Mouse (Mus musculus) heart, postnatal 0 days (tissue): ENCODE measurements around the gene Utf1. TPM values are rescaled to one million over a fixed set of nuclear protein-coding genes. Genes with fewer than 3 reads are reported as not detected.
A peak's percentile ranks its signal among the peaks of the same experiment; 100 is the strongest.

Experiments
- ATAC-seq: fragments of 200-750 bp; cut with Nextera tagmentation; 2 replicates; pipeline ENCODE4 v1.8.0; 2017; ENCODE audit warnings: low read depth, moderate number of reproducible peaks, moderate library complexity; ENCODE audit not compliant: insufficient read depth
- DNase-seq: peaks from one replicate; pipeline ENCODE4 v3.0.0-alpha.2; 2016; ENCODE audit warnings: low spot score
- H3K27ac ChIP-seq: fragments of 300-500 bp; sonication (generic); 2 replicates; pipeline ENCODE4 v1.5.1; 2014; ENCODE audit warnings: low read depth, mild to moderate bottlenecking
- H3K27me3 ChIP-seq: fragments of 300-500 bp; sonication (generic); 2 replicates; pipeline ENCODE4 v1.6.1; 2014; ENCODE audit warnings: low read length, mixed read lengths; ENCODE audit not compliant: control insufficient read depth, insufficient read depth
- H3K36me3 ChIP-seq: fragments of 300-500 bp; sonication (generic); replicated peaks from 2 replicates; pipeline ENCODE4 v1.6.1; 2014; ENCODE audit warnings: low read length, mixed read lengths; ENCODE audit not compliant: control insufficient read depth, insufficient read depth
- H3K4me1 ChIP-seq: fragments of 300-500 bp; sonication (generic); 2 replicates; pipeline ENCODE4 v1.6.1; 2014; ENCODE audit warnings: antibody characterized with exemption; ENCODE audit not compliant: control insufficient read depth, insufficient read depth
- H3K4me2 ChIP-seq: fragments of 300-500 bp; sonication (generic); 2 replicates; pipeline ENCODE4 v1.6.1; 2014; ENCODE audit warnings: low read depth, mild to moderate bottlenecking, low read length, moderate library complexity
- H3K4me3 ChIP-seq: fragments of 300-500 bp; sonication (generic); 2 replicates; pipeline ENCODE4 v1.5.1; 2014; ENCODE audit warnings: low read depth, low read length
- H3K9ac ChIP-seq: fragments of 300-500 bp; sonication (generic); replicated peaks from 2 replicates; pipeline ENCODE4 v1.6.1; 2014; ENCODE audit warnings: low read depth, low read length, mixed read lengths
- H3K9me3 ChIP-seq: fragments of 300-500 bp; sonication (generic); replicated peaks from 2 replicates; pipeline ENCODE4 v1.6.1; 2016; ENCODE audit warnings: low read length; ENCODE audit not compliant: control insufficient read depth
- CTCF ChIP-seq: IDR thresholded peaks from 2 replicates; pipeline ENCODE4 v1.5.1; 2016; ENCODE audit warnings: antibody characterized with exemption, control low read depth, low read depth
- EP300 ChIP-seq: IDR thresholded peaks from 2 replicates; pipeline ENCODE4 v1.6.1; 2016; ENCODE audit warnings: antibody characterized with exemption, low read depth
- WGBS: fragments of 180-500 bp; shearing (Covaris S2); extraction: QIAGEN DNeasy Blood & Tissue Kit; methylation state at CpG from one replicate; pipeline ENCODE4 v1.1.7; 2014; 5-methylcytosine and 5-hydroxymethylcytosine counted together
- polyA plus RNA-seq: library from polyadenylated mRNA; unstranded; fragments of >200 nt; fragmentation: Nextera tagmentation; extraction: Ambion mirVana; gene quantifications from 2 replicates; pipeline ENCODE4 v1.2.1, GENCODE M21; 2015
- total RNA-seq: library from RNA; depleted of rRNA; stranded (reverse); fragments of >200 nt; gene quantifications from 2 replicates; pipeline ENCODE4 v1.2.3, GENCODE M21; 2014; ENCODE audit warnings: low replicate concordance

Utf1 gene
- total and polyA plus RNA-seq, 2 experiments from 2014 or later = not detected

GRCm38 (mm10) chr7:139974307-139974706, 30.7 kb downstream of the Utf1 start:
- Histone ChIP-seq H3K9ac (no peak overlapping the region), H3K27ac (no peak overlapping the region), H3K36me3 (no peaks in the 10 kb centered on the region), H3K4me3 (no peak overlapping the region), H3K9me3 (no peaks in the 10 kb centered on the region), H3K4me2 (no peak overlapping the region), H3K4me1 (peaks cover 15% of the 10 kb centered on the region), H3K27me3 (no peaks in the 10 kb centered on the region)
- WGBS = 62% methylated on average over 10 of the region's 10 CpGs
- ATAC-seq = no peak
- DNase-seq = no peak
- TF ChIP-seq EP300 = no peak
- no peak for TF ChIP-seq CTCF

GRCm38 (mm10) chr7:139975471-139975870, 31.9 kb downstream of the Utf1 start:
- 52% methylated on average over 5 of the region's 5 CpGs for WGBS
- no peak overlapping the region for H3K27ac ChIP-seq
- peaks cover 15% of the 10 kb centered on the region for H3K4me1 ChIP-seq
- no peaks in the 10 kb centered on the region for H3K9me3 ChIP-seq
- H3K4me3 ChIP-seq = no peak overlapping the region
- H3K9ac ChIP-seq = no peak overlapping the region
- no peak for DNase-seq
- ATAC-seq = no peak
- no peak overlapping the region for H3K4me2 ChIP-seq
- H3K27me3 ChIP-seq = no peaks in the 10 kb centered on the region
- no peak for TF ChIP-seq EP300
- TF ChIP-seq CTCF = no peak
- no peaks in the 10 kb centered on the region for H3K36me3 ChIP-seq

- ATAC-seq (peak; percentile 78), DNase-seq (peak; percentile 59)
- Histone ChIP-seq H3K27me3 (no peaks in the 10 kb centered on the region), H3K9me3 (no peaks in the 10 kb centered on the region), H3K4me2 (peak within 1 kb of the TSS; percentile 78), H3K9ac (no peak within 1 kb of the TSS), H3K4me1 (peaks cover 15% of the 10 kb centered on the region), H3K4me3 (peak within 1 kb of the TSS; percentile 49), H3K36me3 (no peaks in the 10 kb centered on the region), H3K27ac (no peak within 1 kb of the TSS)
- WGBS = 5% methylated on average over 32 of the region's 32 CpGs
- TF ChIP-seq EP300 = no peak
- TF ChIP-seq CTCF = no peak
Measured at GRCm38 (mm10) chr7:139978278-139978892, 34.8 kb downstream of the Utf1 start, which contains the start of gene 6430531B16Rik. Gene 6430531B16Rik (minus strand): TSS chr7:139978755.

- no peaks in the 10 kb centered on the region for H3K27me3 ChIP-seq
- TF ChIP-seq EP300 = no peak
- TF ChIP-seq CTCF = no peak
- H3K4me1 ChIP-seq = peaks cover 14% of the 10 kb centered on the region
- no peak overlapping the region for H3K9ac ChIP-seq
- H3K36me3 ChIP-seq = no peaks in the 10 kb centered on the region
- peak overlapping the region; percentile 49 for H3K4me3 ChIP-seq
- ATAC-seq = peak; percentile 39; the same call in 1 of the 2 replicates
- H3K4me2 ChIP-seq = peak overlapping the region; percentile 78
- H3K9me3 ChIP-seq = no peaks in the 10 kb centered on the region
- H3K27ac ChIP-seq = no peak overlapping the region
- DNase-seq = no peak
- WGBS = 39% methylated on average over 13 of the region's 13 CpGs
Measured at GRCm38 (mm10) chr7:139979011-139979719, 35.6 kb downstream of the Utf1 start.

GRCm38 (mm10) chr7:139980778-139981177, 37.2 kb downstream of the Utf1 start:
- no peaks in the 10 kb centered on the region for H3K27me3 ChIP-seq
- ATAC-seq (no peak), DNase-seq (no peak)
- H3K4me2 ChIP-seq = no peak overlapping the region
- no peak overlapping the region for H3K27ac ChIP-seq
- no peak for TF ChIP-seq EP300
- no peaks in the 10 kb centered on the region for H3K36me3 ChIP-seq
- no peaks in the 10 kb centered on the region for H3K9me3 ChIP-seq
- H3K4me3 ChIP-seq = no peak overlapping the region
- H3K9ac ChIP-seq = no peak overlapping the region
- peaks cover 12% of the 10 kb centered on the region for H3K4me1 ChIP-seq
- WGBS = 47% methylated on average over 3 of the region's 3 CpGs
